Mouse (Mus musculus) kidney, adult 2 months (tissue): Measurements from ENCODE around the gene Ptbp3. TPM values are rescaled to one million over a fixed set of nuclear protein-coding genes. Genes with fewer than 3 reads are reported as not detected.

Source experiments
- DNase-seq: peaks from one replicate; pipeline ENCODE4 v3.0.0; 2021
- H3K27ac ChIP-seq: fragments of 200-500 bp; 2 replicates; pipeline ENCODE4 v1.5.1; 2012; ENCODE audit warnings: low read depth, low read length, control low read depth, inconsistent platforms; ENCODE audit not compliant: insufficient read depth
- H3K27me3 ChIP-seq: fragments of 200-500 bp; replicated peaks from 2 replicates; pipeline ENCODE4 v1.6.1; 2012; ENCODE audit warnings: mild to moderate bottlenecking, moderate library complexity, low read length, inconsistent platforms; ENCODE audit not compliant: control insufficient read depth, insufficient read depth
- H3K36me3 ChIP-seq: fragments of 200-500 bp; 2 replicates; pipeline ENCODE4 v1.6.1; 2012; ENCODE audit warnings: mild to moderate bottlenecking, moderate library complexity, low read length, inconsistent platforms; ENCODE audit not compliant: control insufficient read depth, insufficient read depth
- H3K4me1 ChIP-seq: fragments of 200-500 bp; 2 replicates; pipeline ENCODE4 v1.6.1; 2011; ENCODE audit warnings: low read length; ENCODE audit not compliant: control insufficient read depth, insufficient read depth
- H3K4me3 ChIP-seq: fragments of 200-500 bp; 2 replicates; pipeline ENCODE4 v1.5.1; 2011; ENCODE audit warnings: mild to moderate bottlenecking, low read depth, low read length, control low read depth; ENCODE audit not compliant: insufficient read depth
- CTCF ChIP-seq: fragments of 200-500 bp; conservative IDR thresholded peaks from 2 replicates; pipeline ENCODE4 v1.5.1; 2011; ENCODE audit warnings: low read depth, mild to moderate bottlenecking, control low read depth, low read length, moderate library complexity, mixed read lengths; ENCODE audit not compliant: insufficient read depth, insufficient read length
- POLR2A ChIP-seq: fragments of 200-500 bp; IDR thresholded peaks from one replicate; pipeline ENCODE4 v1.6.1; 2011; ENCODE audit warnings: low read depth, low read length, control low read depth
- WGBS: fragments of 180-500 bp; shearing (Covaris S2); methylation state at CpG from one replicate; pipeline ENCODE4 v1.1.7; 2018; 5-methylcytosine and 5-hydroxymethylcytosine counted together
- polyA plus RNA-seq: library from polyadenylated mRNA; depleted of rRNA; stranded (reverse); fragments of >200 nt; gene quantifications from 2 replicates; pipeline ENCODE4 v1.2.3, GENCODE M21; 2012

The Ptbp3 gene
- polyA plus RNA-seq, 1 experiment: 33.8 TPM

- H3K4me3 ChIP-seq: no peak overlapping the region
These were observed 101.9 kb downstream of the Ptbp3 start for GRCm38 (mm10) chr4:59447296-59447695.

GRCm38 (mm10) chr4:59445516-59445915, 103.6 kb downstream of the Ptbp3 start:
- no peaks in the 10 kb centered on the region for H3K36me3 ChIP-seq
- no peaks in the 10 kb centered on the region for H3K27me3 ChIP-seq
- no peak overlapping the region for H3K4me3 ChIP-seq
- DNase-seq: no peak
- TF ChIP-seq CTCF (no peak), POLR2A (no peak)
- H3K4me1 ChIP-seq: peaks cover 3% of the 10 kb centered on the region; the same call in 1 of the 2 replicates
- WGBS: 72% methylated on average over 6 of the region's 6 CpGs
- no peak overlapping the region for H3K27ac ChIP-seq

More at GRCm38 (mm10) chr4:59447296-59447695, 101.9 kb downstream of the Ptbp3 start:
- Histone ChIP-seq H3K36me3 (no peaks in the 10 kb centered on the region), H3K27me3 (no peaks in the 10 kb centered on the region), H3K27ac (no peak overlapping the region), H3K4me1 (peaks cover 5% of the 10 kb centered on the region; the same call in 1 of the 2 replicates)
- WGBS: 67% methylated on average over 1 of the region's 1 CpGs
- peak; percentile 56 for DNase-seq
- TF ChIP-seq CTCF: no peak
- no peak for TF ChIP-seq POLR2A

GRCm38 (mm10) chr4:59444994-59445393, 104.2 kb downstream of the Ptbp3 start:
- Histone ChIP-seq H3K27me3 (no peaks in the 10 kb centered on the region), H3K4me3 (no peak overlapping the region), H3K27ac (no peak overlapping the region), H3K36me3 (no peaks in the 10 kb centered on the region), H3K4me1 (peaks cover 6% of the 10 kb centered on the region; the same call in 1 of the 2 replicates)
- no peak for DNase-seq
- TF ChIP-seq CTCF (no peak), POLR2A (no peak)
- WGBS: 81% methylated on average over 3 of the region's 3 CpGs

GRCm38 (mm10) chr4:59444085-59444484, 105.1 kb downstream of the Ptbp3 start:
- TF ChIP-seq POLR2A (no peak), CTCF (no peak)
- Histone ChIP-seq H3K27ac (no peak overlapping the region), H3K4me1 (peaks cover 6% of the 10 kb centered on the region; the same call in 1 of the 2 replicates), H3K27me3 (no peaks in the 10 kb centered on the region), H3K4me3 (no peak overlapping the region), H3K36me3 (no peaks in the 10 kb centered on the region)
- 82% methylated on average over 4 of the region's 4 CpGs for WGBS
- no peak for DNase-seq

DNA sequence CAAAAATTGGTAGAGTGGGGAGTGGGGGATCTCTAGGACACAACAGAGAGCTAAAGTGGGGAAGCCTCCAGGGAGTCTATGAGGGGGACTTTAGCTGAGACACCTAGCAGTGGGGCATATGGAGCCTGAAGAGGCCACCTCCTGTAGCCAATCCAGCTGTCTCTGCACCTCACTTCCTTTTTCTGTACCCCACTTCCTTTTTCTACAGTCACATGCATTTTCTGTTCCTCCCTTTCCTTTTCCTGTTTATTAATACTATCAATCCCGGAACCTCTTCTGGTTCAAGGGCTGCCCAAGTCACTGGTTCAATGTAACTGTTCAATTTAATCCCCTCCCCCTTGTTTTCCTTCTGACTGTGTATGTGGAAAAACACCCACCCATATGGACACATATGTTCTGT, 107.9 kb downstream of the Ptbp3 start:
- H3K27me3 ChIP-seq: no peaks in the 10 kb centered on the region
- H3K36me3 ChIP-seq: no peaks in the 10 kb centered on the region
- H3K4me1 ChIP-seq: peaks cover 4% of the 10 kb centered on the region; the same call in 1 of the 2 replicates
- H3K27ac ChIP-seq: no peak overlapping the region
- 73% methylated on average over 1 of the region's 1 CpGs for WGBS
- TF ChIP-seq POLR2A: no peak
- TF ChIP-seq CTCF: no peak
- H3K4me3 ChIP-seq: no peak overlapping the region
- no peak for DNase-seq

DNA sequence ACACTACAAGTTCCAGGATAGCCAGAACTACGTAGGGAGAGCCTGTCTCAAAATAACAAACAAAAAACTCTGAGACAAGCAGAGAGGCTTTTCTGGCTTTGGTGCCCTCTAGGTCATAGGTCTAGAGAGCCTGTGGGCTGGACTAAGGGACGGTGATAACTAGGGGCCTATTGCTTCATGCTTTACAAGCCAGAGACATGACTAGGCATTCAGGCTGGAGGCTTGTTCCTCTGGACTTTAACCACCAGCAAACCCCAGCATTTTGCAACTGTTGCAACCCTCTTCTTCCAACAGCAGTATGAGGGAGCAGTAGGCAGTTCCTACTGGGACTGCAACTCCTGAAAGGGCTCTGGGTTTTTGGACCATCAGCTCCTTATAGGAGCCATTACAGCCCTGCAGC, 109.2 kb downstream of the Ptbp3 start:
- Histone ChIP-seq H3K36me3 (no peaks in the 10 kb centered on the region), H3K4me1 (peaks cover 4% of the 10 kb centered on the region; the same call in 1 of the 2 replicates), H3K27me3 (no peaks in the 10 kb centered on the region), H3K27ac (0 out of 2 replicates have a peak overlapping the region, but pooled peaks have one; percentile 35), H3K4me3 (no peak overlapping the region)
- 39% methylated on average over 2 of the region's 2 CpGs for WGBS
- DNase-seq: peak; percentile 74
- TF ChIP-seq POLR2A (no peak), CTCF (no peak)

DNA sequence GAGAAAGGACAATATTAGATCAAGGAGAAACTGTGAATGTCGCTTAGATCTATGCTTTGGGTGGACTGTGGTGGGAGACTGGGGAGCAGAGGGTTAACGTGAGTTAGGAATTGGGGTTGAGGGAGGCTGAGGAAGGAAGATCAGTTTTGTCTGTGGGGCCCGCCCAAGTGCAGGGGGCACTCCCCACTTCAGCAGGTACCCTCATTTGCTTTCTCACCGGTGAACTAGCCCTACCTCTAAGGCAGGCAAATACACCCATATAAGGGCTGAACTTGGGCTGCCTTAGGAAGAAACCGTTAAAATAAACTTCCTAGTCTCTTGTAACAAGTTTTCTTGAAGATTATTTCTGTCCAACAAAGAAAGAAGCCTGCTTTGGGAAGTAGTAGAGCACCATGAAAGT, 110.1 kb downstream of the Ptbp3 start:
- H3K27me3 ChIP-seq: no peaks in the 10 kb centered on the region
- 58% methylated on average over 5 of the region's 5 CpGs for WGBS
- H3K36me3 ChIP-seq: no peaks in the 10 kb centered on the region
- TF ChIP-seq POLR2A: no peak
- no peak for TF ChIP-seq CTCF
- no peak overlapping the region for H3K27ac ChIP-seq
- no peak for DNase-seq
- no peak overlapping the region for H3K4me3 ChIP-seq
- H3K4me1 ChIP-seq: peaks cover 4% of the 10 kb centered on the region; the same call in 1 of the 2 replicates
